Mouse (Mus musculus): ENCODE measurements around the gene Pias4.

Gene Pias4

GRCm38 (mm10) chr10:81168087-81168431, 336 bp upstream of the Pias4 start:
- DNase-seq: no peak

- no peak for DNase-seq
Observed at GRCm38 (mm10) chr10:81165118-81165517, 2.6 kb downstream of the Pias4 start.

GRCm38 (mm10) chr10:81162318-81162652, 5.4 kb downstream of the Pias4 start:
- DNase-seq: no peak

- peak; percentile 95 for DNase-seq
Observed at GRCm38 (mm10) chr10:81161602-81162317, 6.0 kb downstream of the Pias4 start.

GRCm38 (mm10) chr10:81154736-81155135, 13.0 kb downstream of the Pias4 start:
- no peak for DNase-seq

- DNase-seq: no peak
Observed at GRCm38 (mm10) chr10:81154313-81154712, 13.4 kb downstream of the Pias4 start.

- no peak for DNase-seq
Observed at GRCm38 (mm10) chr10:81152609-81153008, 15.1 kb downstream of the Pias4 start.

- DNase-seq: no peak
Observed at GRCm38 (mm10) chr10:81151261-81151660, 16.5 kb downstream of the Pias4 start.

GRCm38 (mm10) chr10:81146296-81146695, 21.4 kb downstream of the Pias4 start:
- no peak for DNase-seq

- no peak for DNase-seq
Observed at GRCm38 (mm10) chr10:81145778-81146177, 21.9 kb downstream of the Pias4 start.

GRCm38 (mm10) chr10:81145307-81145706, 22.4 kb downstream of the Pias4 start:
- DNase-seq: no peak

GRCm38 (mm10) chr10:81144667-81145066, 23.1 kb downstream of the Pias4 start:
- DNase-seq: peak; percentile 97

- peak; percentile 93 for DNase-seq
Observed at GRCm38 (mm10) chr10:81143845-81144437, 23.8 kb downstream of the Pias4 start.

- DNase-seq: peak; percentile 96
Observed at GRCm38 (mm10) chr10:81143157-81143633, 24.5 kb downstream of the Pias4 start.

GRCm38 (mm10) chr10:81142551-81142981, 25.2 kb downstream of the Pias4 start:
- peak; percentile 94 for DNase-seq

- no peak for DNase-seq
Observed at GRCm38 (mm10) chr10:81141455-81142210, 26.1 kb downstream of the Pias4 start.

GRCm38 (mm10) chr10:81140717-81141454, 26.8 kb downstream of the Pias4 start:
- peak; percentile 98 for DNase-seq

- DNase-seq: peak; percentile 97
Observed at GRCm38 (mm10) chr10:81140005-81140404, 27.7 kb downstream of the Pias4 start.

GRCm38 (mm10) chr10:81139529-81139846, 28.2 kb downstream of the Pias4 start:
- DNase-seq: peak; percentile 96

- peak; percentile 94 for DNase-seq
Observed at GRCm38 (mm10) chr10:81138821-81139528, 28.7 kb downstream of the Pias4 start.

GRCm38 (mm10) chr10:81138131-81138782, 29.5 kb downstream of the Pias4 start:
- no peak for DNase-seq

Measured in heart, adult 11 months (tissue).